In genomic region chr16:58343921-58344320, GRCm38 (mm10) we compare ENCODE assay signal across 29 mouse cellular contexts.
"Had no signal": no experiment of that assay in that cellular context is flagged by ENCODE, and none has a peak within 500 bp of the region (broad histone marks: within the 10 kb centered on the region; RNA-seq: fewer than 3 reads in every experiment).

No protein-coding gene starts in this region.

- H3K27ac ChIP-seq: gastrocnemius, adult 2 months; heart, embryonic 13.5 days; heart, embryonic 15.5 days; hindbrain, embryonic 12.5 days; hindbrain, embryonic 15.5 days; hindbrain, postnatal 0 days; kidney, embryonic 15.5 days; kidney, postnatal 0 days; layer of hippocampus, adult 2 months; limb, embryonic 13.5 days; limb, embryonic 15.5 days; liver, embryonic 13.5 days; liver, embryonic 15.5 days had no signal

- DNase-seq: gastrocnemius, adult 2 months; gastrocnemius, postnatal 10 days; gastrocnemius, postnatal 25 days; heart, adult 18-20 months; heart, postnatal 14 days; heart, postnatal 36 days; kidney, adult 11 months; kidney, adult 2 months; kidney, adult 9 months; kidney, postnatal 25 days; kidney, postnatal 4 days; layer of hippocampus, postnatal 36 days; left cerebral cortex, postnatal 4 days; liver, embryonic 13.5 days; liver, postnatal 0 days had no signal

- H3K4me3 ChIP-seq: gastrocnemius, adult 2 months; heart, embryonic 13.5 days; heart, embryonic 15.5 days; hindbrain, embryonic 12.5 days; hindbrain, embryonic 15.5 days; kidney, embryonic 15.5 days; layer of hippocampus, adult 2 months; limb, embryonic 13.5 days; limb, embryonic 15.5 days; liver, embryonic 13.5 days; liver, embryonic 15.5 days had no signal

- H3K27me3 ChIP-seq: heart, embryonic 13.5 days; heart, embryonic 15.5 days; hindbrain, embryonic 12.5 days; hindbrain, embryonic 15.5 days; kidney, embryonic 15.5 days; limb, embryonic 13.5 days; limb, embryonic 15.5 days; liver, embryonic 13.5 days; liver, embryonic 15.5 days had no signal

- H3K4me1 ChIP-seq: heart, embryonic 15.5 days; hindbrain, embryonic 12.5 days; hindbrain, embryonic 15.5 days; kidney, embryonic 15.5 days; limb, embryonic 15.5 days; liver, embryonic 13.5 days; liver, embryonic 15.5 days had no signal

- H3K9ac ChIP-seq: heart, embryonic 13.5 days; heart, embryonic 15.5 days; hindbrain, embryonic 12.5 days; hindbrain, embryonic 15.5 days; kidney, embryonic 15.5 days; limb, embryonic 13.5 days; limb, embryonic 15.5 days; liver, embryonic 13.5 days; liver, embryonic 15.5 days; liver, postnatal 0 days had no signal

- H3K36me3 ChIP-seq: heart, embryonic 13.5 days; heart, embryonic 15.5 days; hindbrain, embryonic 12.5 days; hindbrain, embryonic 15.5 days; kidney, embryonic 15.5 days; limb, embryonic 13.5 days; limb, embryonic 15.5 days; liver, embryonic 13.5 days; liver, embryonic 15.5 days had no signal

- ATAC-seq: hindbrain, postnatal 0 days; intestine, embryonic 16.5 days; liver, postnatal 0 days had no signal

- H3K9me3 ChIP-seq: heart, embryonic 13.5 days; heart, embryonic 15.5 days; hindbrain, embryonic 12.5 days; hindbrain, embryonic 15.5 days; kidney, embryonic 15.5 days; limb, embryonic 13.5 days; limb, embryonic 15.5 days; liver, embryonic 13.5 days; liver, embryonic 15.5 days had no signal

- H3K4me2 ChIP-seq: heart, embryonic 11.5 days; heart, embryonic 13.5 days; heart, embryonic 15.5 days; hindbrain, embryonic 12.5 days; hindbrain, embryonic 15.5 days; kidney, embryonic 15.5 days; limb, embryonic 13.5 days; limb, embryonic 15.5 days; liver, embryonic 11.5 days; liver, embryonic 13.5 days; liver, embryonic 15.5 days had no signal
